Mouse (Mus musculus): ENCODE results near the gene Gm3839.
"Not testable (repeated sequence)": the region's sequence is repeated elsewhere in the genome, so short reads cannot be mapped to it uniquely, and the experiment has no call there.

The Gm3839 gene

GRCm38 (mm10) chr14:11356626-11357025, at the start of gene Gm3839:
Gene Gm3839 (minus strand): TSS chr14:11356726.
- DNase-seq (ENCODE audit: extremely low spot score, low read depth, low spot score): not testable (repeated sequence)

- no peak for DNase-seq (ENCODE audit: extremely low spot score, low read depth, low spot score)
Measured at GRCm38 (mm10) chr14:11405661-11406060, 49.1 kb upstream of the Gm3839 start.

GRCm38 (mm10) chr14:11377846-11378245, 21.3 kb upstream of the Gm3839 start:
- no peak for DNase-seq (ENCODE audit: extremely low spot score, low read depth, low spot score)

- no peak for DNase-seq (ENCODE audit: extremely low spot score, low read depth, low spot score)
Measured at GRCm38 (mm10) chr14:11375225-11375624, 18.7 kb upstream of the Gm3839 start.

GRCm38 (mm10) chr14:11346086-11346485, 10.4 kb downstream of the Gm3839 start:
- no peak for DNase-seq (ENCODE audit: extremely low spot score, low read depth, low spot score)

GRCm38 (mm10) chr14:11329993-11330392, 26.5 kb downstream of the Gm3839 start:
- no peak for DNase-seq (ENCODE audit: extremely low spot score, low read depth, low spot score)

- no peak for DNase-seq (ENCODE audit: extremely low spot score, low read depth, low spot score)
Measured at GRCm38 (mm10) chr14:11307079-11307478, 49.4 kb downstream of the Gm3839 start.

- DNase-seq (ENCODE audit: extremely low spot score, low read depth, low spot score): not testable (repeated sequence)
Measured at GRCm38 (mm10) chr14:11287956-11288355, 68.6 kb downstream of the Gm3839 start.

- DNase-seq (ENCODE audit: extremely low spot score, low read depth, low spot score): no peak
Measured at GRCm38 (mm10) chr14:11257161-11257705, 99.3 kb downstream of the Gm3839 start.

GRCm38 (mm10) chr14:11248053-11248452, 108.5 kb downstream of the Gm3839 start:
- no peak for DNase-seq (ENCODE audit: extremely low spot score, low read depth, low spot score)

- no peak for DNase-seq (ENCODE audit: extremely low spot score, low read depth, low spot score)
Measured at GRCm38 (mm10) chr14:11244546-11244945, 112.0 kb downstream of the Gm3839 start.

- DNase-seq (ENCODE audit: extremely low spot score, low read depth, low spot score): no peak
Measured at GRCm38 (mm10) chr14:11232086-11232485, 124.4 kb downstream of the Gm3839 start.

Data from hindlimb bud, embryonic 11.5 days (tissue).